Mouse (Mus musculus): ENCODE results near the gene Slco1a6. TPM values are rescaled to one million over a fixed set of nuclear protein-coding genes. Genes with fewer than 3 reads are reported as not detected.
"Not testable (repeated sequence)": the region's sequence is repeated elsewhere in the genome, so short reads cannot be mapped to it uniquely, and the experiment has no call there.

Slco1a6 gene
- polyA plus RNA-seq, 1 experiment from 2014 or later: not detected

GRCm38 (mm10) chr6:142194245-142194644 is 14.1 kb downstream of the Slco1a6 start:
- Histone ChIP-seq H3K4me3 (ENCODE audit: low read depth, low read length) (no peak overlapping the region), H3K27ac (ENCODE audit: low read depth) (no peak overlapping the region), H3K36me3 (ENCODE audit: insufficient read depth) (no peaks in the 10 kb centered on the region), H3K4me1 (ENCODE audit: insufficient read depth) (no peaks in the 10 kb centered on the region), H3K9me3 (ENCODE audit: low read depth, low read length) (no peaks in the 10 kb centered on the region), H3K9ac (no peak overlapping the region), H3K4me2 (no peak overlapping the region), H3K27me3 (ENCODE audit: insufficient read depth, low read length) (no peaks in the 10 kb centered on the region)
- no peak for TF ChIP-seq CTCF (IDR thresholded peaks at IDR 0.05; ENCODE audit: low read depth)
- WGBS: 83% methylated on average over 8 of the region's 8 CpGs
- DNase-seq (no peak), ATAC-seq (ENCODE audit: insufficient read depth) (no peak)

GRCm38 (mm10) chr6:142191962-142192361 is 16.4 kb downstream of the Slco1a6 start:
- Histone ChIP-seq H3K9me3 (ENCODE audit: low read depth, low read length) (no peaks in the 10 kb centered on the region), H3K36me3 (ENCODE audit: insufficient read depth) (no peaks in the 10 kb centered on the region), H3K9ac (no peak overlapping the region), H3K4me2 (no peak overlapping the region), H3K4me3 (ENCODE audit: low read depth, low read length) (no peak overlapping the region), H3K4me1 (ENCODE audit: insufficient read depth) (no peaks in the 10 kb centered on the region), H3K27me3 (ENCODE audit: insufficient read depth, low read length) (no peaks in the 10 kb centered on the region), H3K27ac (ENCODE audit: low read depth) (no peak overlapping the region)
- WGBS: 59% methylated on average over 1 of the region's 1 CpGs
- no peak for DNase-seq
- ATAC-seq (ENCODE audit: insufficient read depth): no peak
- no peak for TF ChIP-seq CTCF (IDR thresholded peaks at IDR 0.05; ENCODE audit: low read depth)

- no peak for TF ChIP-seq CTCF (IDR thresholded peaks at IDR 0.05; ENCODE audit: low read depth)
- H3K4me3 ChIP-seq (ENCODE audit: low read depth, low read length): no peak overlapping the region
- H3K4me2 ChIP-seq: no peak overlapping the region
- no peaks in the 10 kb centered on the region for H3K4me1 ChIP-seq (ENCODE audit: insufficient read depth)
- H3K36me3 ChIP-seq (ENCODE audit: insufficient read depth): no peaks in the 10 kb centered on the region
- H3K9ac ChIP-seq: no peak overlapping the region
- H3K9me3 ChIP-seq (ENCODE audit: low read depth, low read length): no peaks in the 10 kb centered on the region
- H3K27ac ChIP-seq (ENCODE audit: low read depth): no peak overlapping the region
- ATAC-seq (ENCODE audit: insufficient read depth): no peak
- no peak for DNase-seq
- 78% methylated on average over 3 of the region's 3 CpGs for WGBS
- no peaks in the 10 kb centered on the region for H3K27me3 ChIP-seq (ENCODE audit: insufficient read depth, low read length)
Measured at GRCm38 (mm10) chr6:142187426-142187825, 20.9 kb downstream of the Slco1a6 start.

- TF ChIP-seq CTCF (IDR thresholded peaks at IDR 0.05; ENCODE audit: low read depth): no peak
- no peaks in the 10 kb centered on the region for H3K36me3 ChIP-seq (ENCODE audit: insufficient read depth)
- H3K27me3 ChIP-seq (ENCODE audit: insufficient read depth, low read length): no peaks in the 10 kb centered on the region
- no peak overlapping the region for H3K27ac ChIP-seq (ENCODE audit: low read depth)
- no peaks in the 10 kb centered on the region for H3K9me3 ChIP-seq (ENCODE audit: low read depth, low read length)
- no peak for DNase-seq
- H3K9ac ChIP-seq: no peak overlapping the region
- 77% methylated on average over 2 of the region's 2 CpGs for WGBS
- no peak for ATAC-seq (ENCODE audit: insufficient read depth)
- no peak overlapping the region for H3K4me2 ChIP-seq
- H3K4me3 ChIP-seq (ENCODE audit: low read depth, low read length): no peak overlapping the region
- H3K4me1 ChIP-seq (ENCODE audit: insufficient read depth): no peaks in the 10 kb centered on the region
Measured at GRCm38 (mm10) chr6:142185868-142186415, 22.4 kb downstream of the Slco1a6 start.

- no peaks in the 10 kb centered on the region for H3K27me3 ChIP-seq (ENCODE audit: insufficient read depth, low read length)
- 79% methylated on average over 5 of the region's 5 CpGs for WGBS
- no peaks in the 10 kb centered on the region for H3K9me3 ChIP-seq (ENCODE audit: low read depth, low read length)
- H3K36me3 ChIP-seq (ENCODE audit: insufficient read depth): no peaks in the 10 kb centered on the region
- no peaks in the 10 kb centered on the region for H3K4me1 ChIP-seq (ENCODE audit: insufficient read depth)
- H3K9ac ChIP-seq: no peak overlapping the region
- no peak for TF ChIP-seq CTCF (IDR thresholded peaks at IDR 0.05; ENCODE audit: low read depth)
- DNase-seq: no peak
- ATAC-seq (ENCODE audit: insufficient read depth): no peak
- H3K4me3 ChIP-seq (ENCODE audit: low read depth, low read length): no peak overlapping the region
- no peak overlapping the region for H3K27ac ChIP-seq (ENCODE audit: low read depth)
- no peak overlapping the region for H3K4me2 ChIP-seq
Measured at GRCm38 (mm10) chr6:142163406-142163805, 44.9 kb downstream of the Slco1a6 start.

- Histone ChIP-seq H3K36me3 (ENCODE audit: insufficient read depth) (no peaks in the 10 kb centered on the region), H3K9ac (no peak overlapping the region), H3K4me1 (ENCODE audit: insufficient read depth) (no peaks in the 10 kb centered on the region), H3K9me3 (ENCODE audit: low read depth, low read length) (no peaks in the 10 kb centered on the region), H3K27ac (ENCODE audit: low read depth) (no peak overlapping the region), H3K4me2 (no peak overlapping the region), H3K4me3 (ENCODE audit: low read depth, low read length) (no peak overlapping the region), H3K27me3 (ENCODE audit: insufficient read depth, low read length) (no peaks in the 10 kb centered on the region)
- no peak for TF ChIP-seq CTCF (IDR thresholded peaks at IDR 0.05; ENCODE audit: low read depth)
- 89% methylated on average over 2 of the region's 2 CpGs for WGBS
- ATAC-seq (ENCODE audit: insufficient read depth) (no peak), DNase-seq (no peak)
Measured at GRCm38 (mm10) chr6:142161171-142161570, 47.1 kb downstream of the Slco1a6 start.

- not testable (repeated sequence) for ATAC-seq (ENCODE audit: insufficient read depth); H3K4me3 ChIP-seq (ENCODE audit: low read depth, low read length); H3K4me2 ChIP-seq; H3K4me1 ChIP-seq (ENCODE audit: insufficient read depth); H3K9me3 ChIP-seq (ENCODE audit: low read depth, low read length); H3K36me3 ChIP-seq (ENCODE audit: insufficient read depth); H3K27ac ChIP-seq (ENCODE audit: low read depth); H3K27me3 ChIP-seq (ENCODE audit: insufficient read depth, low read length); H3K9ac ChIP-seq; DNase-seq
- 100% methylated on average over 2 of the region's 10 CpGs for WGBS
Measured at GRCm38 (mm10) chr6:142154081-142154480, 54.2 kb downstream of the Slco1a6 start.

- Histone ChIP-seq H3K27ac (ENCODE audit: low read depth) (no peak overlapping the region), H3K9ac (no peak overlapping the region), H3K4me3 (ENCODE audit: low read depth, low read length) (no peak overlapping the region), H3K27me3 (ENCODE audit: insufficient read depth, low read length) (no peaks in the 10 kb centered on the region), H3K36me3 (ENCODE audit: insufficient read depth) (no peaks in the 10 kb centered on the region), H3K4me1 (ENCODE audit: insufficient read depth) (no peaks in the 10 kb centered on the region), H3K9me3 (ENCODE audit: low read depth, low read length) (no peaks in the 10 kb centered on the region), H3K4me2 (no peak overlapping the region)
- ATAC-seq (ENCODE audit: insufficient read depth): no peak
- 93% methylated on average over 1 of the region's 1 CpGs for WGBS
- DNase-seq: no peak
- TF ChIP-seq CTCF (IDR thresholded peaks at IDR 0.05; ENCODE audit: low read depth): no peak
Measured at GRCm38 (mm10) chr6:142148371-142148770, 60.0 kb downstream of the Slco1a6 start.

All from lung, embryonic 14.5 days (tissue).